Mouse (Mus musculus): ENCODE results near the gene Spag9.

DNA sequence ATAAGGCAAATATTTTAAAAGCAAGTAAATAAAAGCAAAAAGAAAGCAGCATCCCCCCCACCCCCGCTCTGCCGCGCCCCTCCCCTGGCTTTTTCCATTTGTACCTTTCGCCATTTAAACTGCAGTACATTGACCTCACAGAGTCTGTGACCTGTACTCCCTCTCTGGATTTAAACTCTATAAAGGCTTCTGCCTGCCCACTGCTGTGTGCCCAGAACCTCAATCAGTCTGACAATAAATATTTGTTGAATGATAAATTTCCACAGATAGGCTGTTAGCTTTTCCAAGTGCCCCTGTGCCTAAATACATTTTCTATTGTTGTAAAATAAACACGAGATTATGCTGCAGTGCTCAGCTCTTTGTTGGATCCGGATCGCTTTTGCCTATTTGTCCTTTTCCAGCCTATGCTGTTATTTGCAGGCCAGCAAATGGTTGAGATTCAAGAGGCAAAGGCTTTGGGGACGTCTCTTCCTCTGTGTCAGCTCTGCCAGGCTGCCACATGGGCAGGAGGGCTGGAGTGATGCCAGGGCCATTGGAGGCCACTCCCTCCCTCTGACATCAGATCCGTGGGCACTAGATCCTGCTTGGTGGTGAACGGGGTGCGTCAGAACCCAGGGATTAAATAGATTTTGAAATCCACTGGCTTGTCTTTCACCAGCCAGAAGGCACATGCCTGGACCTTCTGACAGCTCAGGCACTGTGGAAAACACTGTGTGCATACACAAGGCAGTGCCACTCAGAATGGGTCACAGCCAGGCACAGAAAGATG, 149.1 kb downstream of the Spag9 start:
- TF ChIP-seq POLR2A (IDR thresholded peaks at IDR 0.05; ENCODE audit: insufficient read depth, low read depth, low read length) (no peak; the same call in 1 of the 2 replicates), EP300 (IDR thresholded peaks at IDR 0.05; ENCODE audit: insufficient read depth, low read depth, low read length) (no peak)

All from heart, adult 2 months (tissue).